ENCODE assay signal across 20 mouse cellular contexts in genomic region chr8:34732362-34732761, GRCm38 (mm10).
DNase-seq lines count a peak whose midpoint lies in the region; ATAC-seq and TF ChIP-seq lines count a peak whose summit lies in the region.
"Had no signal": no experiment of that assay in that cellular context is flagged by ENCODE, and none has a peak within 500 bp of the region (broad histone marks: within the 10 kb centered on the region; RNA-seq: fewer than 3 reads in every experiment).

No protein-coding gene starts in this region.

- H3K36me3 ChIP-seq in hindbrain, embryonic 10.5 days: no peaks in the 10 kb centered on the region
- H3K36me3 ChIP-seq in hindbrain, postnatal 0 days (ENCODE audit: insufficient read depth, low read length): no peaks in the 10 kb centered on the region
- H3K36me3 ChIP-seq: embryonic facial prominence, embryonic 12.5 days; forebrain, embryonic 12.5 days; heart, embryonic 10.5 days; limb, embryonic 10.5 days; midbrain, embryonic 15.5 days; neural tube, embryonic 13.5 days had no signal

- H3K4me1 ChIP-seq in hindbrain, embryonic 10.5 days (replicated peaks): peaks cover 23% of the 10 kb centered on the region
- H3K4me1 ChIP-seq in hindbrain, postnatal 0 days (ENCODE audit: insufficient read depth, low read length): no peaks in the 10 kb centered on the region
- H3K4me1 ChIP-seq: embryonic facial prominence, embryonic 12.5 days had no signal

- no peak for DNase-seq in hindbrain, embryonic 10.5 days (ENCODE audit: low spot score)
- DNase-seq in hindbrain, postnatal 0 days (ENCODE audit: low spot score): no peak
- peak; percentile 54 to 65 for DNase-seq in B cell, adult 2 months
- DNase-seq in adrenal gland, postnatal 4 days (ENCODE audit: low spot score in 2 of 2): no peak
- DNase-seq in left cerebral cortex, postnatal 36 days (ENCODE audit: low spot score in 2 of 2): no peak
- no peak for DNase-seq in gastrocnemius, postnatal 10 days
- DNase-seq: adrenal gland, postnatal 25 days; kidney, adult 2 months; layer of hippocampus, adult 9-11 months; liver; lung, postnatal 10 days had no signal

- no peaks in the 10 kb centered on the region for H3K9me3 ChIP-seq in hindbrain, embryonic 10.5 days
- 0 out of 2 replicates have a peak, but pooled peaks cover 3% of the 10 kb centered on the region for H3K9me3 ChIP-seq in hindbrain, postnatal 0 days (ENCODE audit: low read length)
- H3K9me3 ChIP-seq: embryonic facial prominence, embryonic 12.5 days; forebrain, embryonic 12.5 days; heart, embryonic 10.5 days; limb, embryonic 10.5 days; midbrain, embryonic 15.5 days; neural tube, embryonic 13.5 days had no signal

- no peak for TF ChIP-seq CTCF in hindbrain, postnatal 0 days (IDR thresholded peaks at IDR 0.05; ENCODE audit: low read depth)

- H3K27ac ChIP-seq in hindbrain, embryonic 10.5 days: peak overlapping the region; percentile 45; the same call in 1 of the 2 replicates
- H3K27ac ChIP-seq in hindbrain, postnatal 0 days: no peak overlapping the region
- H3K27ac ChIP-seq: embryonic facial prominence, embryonic 12.5 days; forebrain, embryonic 12.5 days; heart, embryonic 10.5 days; kidney, postnatal 0 days; limb, embryonic 10.5 days; midbrain, embryonic 15.5 days; neural tube, embryonic 13.5 days had no signal

- H3K27me3 ChIP-seq in hindbrain, embryonic 10.5 days (ENCODE audit: insufficient read depth, poor library complexity, severe bottlenecking): peaks cover 8% of the 10 kb centered on the region; the same call in 1 of the 2 replicates
- no peaks in the 10 kb centered on the region for H3K27me3 ChIP-seq in hindbrain, postnatal 0 days (ENCODE audit: insufficient read depth, low read length)
- H3K27me3 ChIP-seq: embryonic facial prominence, embryonic 12.5 days; forebrain, embryonic 12.5 days; midbrain, embryonic 15.5 days; neural tube, embryonic 13.5 days had no signal

- H3K4me2 ChIP-seq in hindbrain, postnatal 0 days (ENCODE audit: low read depth, low read length): no peak overlapping the region
- H3K4me2 ChIP-seq: embryonic facial prominence, embryonic 12.5 days had no signal

- no peak for ATAC-seq in hindbrain, postnatal 0 days
- peak; percentile 76 for ATAC-seq in common myeloid progenitor, adult 5-6 weeks (replicated peaks; ENCODE audit: low read depth, poor library complexity, severe bottlenecking)
- peak; percentile 52; the same call in 1 of the 2 replicates for ATAC-seq in megakaryocyte progenitor cell, adult 5-6 weeks (replicated peaks; ENCODE audit: poor library complexity)

- WGBS in hindbrain, embryonic 10.5 days: 35% methylated on average over 1 of the region's 1 CpGs
- WGBS in hindbrain, postnatal 0 days: 55% methylated on average over 1 of the region's 1 CpGs

- H3K4me3 ChIP-seq in hindbrain, embryonic 10.5 days: no peak overlapping the region
- H3K4me3 ChIP-seq in hindbrain, postnatal 0 days (ENCODE audit: low read length): no peak overlapping the region
- H3K4me3 ChIP-seq: embryonic facial prominence, embryonic 12.5 days; forebrain, embryonic 12.5 days; limb, embryonic 10.5 days; midbrain, embryonic 15.5 days; neural tube, embryonic 13.5 days had no signal

- H3K9ac ChIP-seq in hindbrain, postnatal 0 days (replicated peaks; ENCODE audit: low read length): no peak overlapping the region
- H3K9ac ChIP-seq: embryonic facial prominence, embryonic 12.5 days; forebrain, embryonic 12.5 days; midbrain, embryonic 15.5 days had no signal

- intact Hi-C loops in left cerebral cortex, postnatal 36 days (cut with DNase I): no loop called here

Comparison
In these comparisons a context has a peak if more than half of its experiments do, and no peak if none do; other contexts are left out.
1. DNase-seq: peak in B cell, adult 2 months (2 of 2); none in hindbrain, embryonic 10.5 days (single experiment), hindbrain, postnatal 0 days (single experiment), adrenal gland, postnatal 4 days (0 of 2), left cerebral cortex, postnatal 36 days (0 of 2) and gastrocnemius, postnatal 10 days (single experiment).